Mouse (Mus musculus) heart, adult 11 months (tissue): Measurements from ENCODE around the gene Fcer1g.
"Not testable (repeated sequence)": the region's sequence is repeated elsewhere in the genome, so short reads cannot be mapped to it uniquely, and the experiment has no call there.

Experiments
- DNase-seq: peaks from one replicate; pipeline ENCODE4 v3.0.0; 2022

Fcer1g gene

DNA sequence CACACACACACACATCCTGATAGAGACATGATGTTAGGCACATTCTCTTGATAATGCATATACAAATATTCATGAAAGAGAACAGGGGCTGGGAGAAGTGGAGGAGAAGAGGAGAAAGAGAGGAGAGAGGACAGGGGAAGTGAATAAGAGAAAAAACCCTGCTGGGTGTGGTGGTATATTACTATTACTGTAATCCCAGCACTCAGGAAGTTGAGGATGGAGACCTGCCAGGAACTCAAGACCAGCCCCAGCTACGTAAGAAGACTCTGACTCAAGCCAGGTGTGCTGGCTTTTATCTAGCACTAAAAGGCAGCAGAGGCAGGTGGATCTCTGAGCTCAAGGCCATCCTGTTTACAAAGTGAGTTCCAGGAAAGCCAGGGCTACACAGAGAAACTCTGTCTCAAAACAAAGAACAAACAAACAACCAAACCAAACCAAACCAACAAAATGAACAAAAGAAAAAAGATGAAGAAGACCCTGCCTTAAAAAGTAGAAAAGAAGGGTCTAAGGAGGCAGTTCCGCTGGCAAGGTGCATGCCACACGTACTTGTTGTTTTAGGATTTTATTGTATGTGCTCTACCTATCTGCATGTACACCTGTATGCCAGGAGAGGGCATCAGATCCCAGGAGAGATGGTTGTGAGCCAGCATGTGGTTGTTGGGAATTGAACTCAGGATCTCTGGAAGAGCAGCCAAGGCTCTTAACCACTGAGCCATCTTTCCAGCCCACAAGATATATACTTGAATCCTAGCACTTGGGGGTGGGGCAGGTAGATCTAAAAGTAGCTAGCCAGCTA lies 29.7 kb upstream of the Fcer1g start:
- DNase-seq: peak; percentile 93

- peak; percentile 97 for DNase-seq
Observed at GRCm38 (mm10) chr1:171263185-171263611, 29.0 kb upstream of the Fcer1g start.

- DNase-seq: peak; percentile 98
Observed at GRCm38 (mm10) chr1:171262594-171263130, 28.5 kb upstream of the Fcer1g start.

- DNase-seq: no peak
Observed at GRCm38 (mm10) chr1:171260316-171260715, 26.2 kb upstream of the Fcer1g start.

- DNase-seq: no peak
Observed at GRCm38 (mm10) chr1:171258921-171259320, 24.8 kb upstream of the Fcer1g start.

GRCm38 (mm10) chr1:171257781-171258180 lies 23.6 kb upstream of the Fcer1g start:
- DNase-seq: no peak

GRCm38 (mm10) chr1:171256937-171257548 lies 22.9 kb upstream of the Fcer1g start:
- peak; percentile 94 for DNase-seq

DNA sequence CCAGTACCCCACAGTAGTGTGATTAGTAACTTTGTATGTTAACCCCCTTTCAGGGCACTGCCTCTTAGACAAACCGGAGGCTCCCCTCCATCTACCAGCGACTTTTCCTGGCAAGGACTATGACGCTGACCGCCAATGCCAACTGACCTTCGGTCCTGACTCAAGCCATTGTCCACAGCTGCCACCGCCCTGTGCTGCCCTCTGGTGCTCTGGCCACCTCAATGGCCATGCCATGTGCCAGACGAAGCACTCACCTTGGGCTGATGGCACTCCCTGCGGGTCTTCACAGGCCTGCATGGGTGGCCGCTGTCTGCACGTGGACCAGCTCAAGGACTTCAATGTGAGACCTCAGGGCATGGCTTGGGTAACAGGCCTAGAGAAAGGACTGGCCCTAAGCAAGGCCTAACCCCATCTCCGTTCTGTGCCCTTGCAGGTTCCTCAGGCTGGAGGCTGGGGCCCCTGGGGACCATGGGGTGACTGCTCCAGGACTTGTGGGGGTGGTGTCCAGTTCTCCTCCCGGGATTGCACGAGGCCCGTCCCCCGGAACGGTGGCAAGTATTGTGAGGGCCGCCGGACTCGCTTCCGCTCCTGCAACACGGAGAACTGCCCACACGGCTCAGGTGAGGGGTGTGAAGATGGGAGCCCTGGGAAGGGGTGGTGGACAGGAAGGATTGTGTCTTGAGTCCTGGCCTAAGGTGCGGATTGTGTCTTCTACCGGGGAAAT lies 22.1 kb upstream of the Fcer1g start:
- DNase-seq: peak; percentile 93

- DNase-seq: no peak
Observed at GRCm38 (mm10) chr1:171252415-171252814, 18.2 kb upstream of the Fcer1g start.

DNA sequence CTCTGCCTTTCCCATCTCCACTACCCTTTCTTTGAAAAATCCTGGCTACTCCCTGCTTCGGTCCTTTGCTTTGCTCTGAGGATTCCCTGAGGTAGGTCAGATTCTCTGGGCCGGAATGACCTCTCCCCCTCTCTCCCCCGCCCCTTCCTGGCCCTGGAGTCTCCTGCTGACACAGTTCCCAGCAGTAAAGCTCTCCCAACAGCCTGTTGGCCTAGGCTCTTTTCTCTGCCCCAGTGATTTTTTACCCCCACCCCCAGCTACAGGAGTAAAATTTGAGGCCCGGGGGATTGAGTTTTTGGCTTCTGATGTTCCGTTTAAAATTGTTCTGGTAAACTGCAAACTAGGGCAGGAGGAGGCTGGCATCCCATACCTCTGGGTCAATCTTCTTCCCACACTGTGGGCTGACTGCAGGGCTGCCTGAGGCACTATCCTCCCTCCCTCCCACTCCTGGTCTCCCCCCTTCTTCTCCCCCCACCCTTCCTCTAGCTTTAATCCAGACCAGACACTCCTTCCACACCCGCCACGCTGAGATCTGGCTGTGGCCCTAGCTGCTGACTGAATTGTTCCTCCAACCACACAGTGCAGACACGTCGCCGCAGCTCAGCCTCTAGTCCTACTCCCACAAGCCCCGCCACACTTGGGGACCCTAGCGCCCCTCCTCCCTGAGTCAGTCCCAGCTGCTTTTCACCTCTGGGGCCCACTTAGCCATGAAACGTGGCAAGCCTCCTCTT lies 17.6 kb upstream of the Fcer1g start:
- DNase-seq: no peak

- peak; percentile 96 for DNase-seq
Observed at GRCm38 (mm10) chr1:171250680-171251593, 16.8 kb upstream of the Fcer1g start, which contains the start of gene Ndufs2. TSS of gene Ndufs2 (minus strand) at chr1:171251388.

DNA sequence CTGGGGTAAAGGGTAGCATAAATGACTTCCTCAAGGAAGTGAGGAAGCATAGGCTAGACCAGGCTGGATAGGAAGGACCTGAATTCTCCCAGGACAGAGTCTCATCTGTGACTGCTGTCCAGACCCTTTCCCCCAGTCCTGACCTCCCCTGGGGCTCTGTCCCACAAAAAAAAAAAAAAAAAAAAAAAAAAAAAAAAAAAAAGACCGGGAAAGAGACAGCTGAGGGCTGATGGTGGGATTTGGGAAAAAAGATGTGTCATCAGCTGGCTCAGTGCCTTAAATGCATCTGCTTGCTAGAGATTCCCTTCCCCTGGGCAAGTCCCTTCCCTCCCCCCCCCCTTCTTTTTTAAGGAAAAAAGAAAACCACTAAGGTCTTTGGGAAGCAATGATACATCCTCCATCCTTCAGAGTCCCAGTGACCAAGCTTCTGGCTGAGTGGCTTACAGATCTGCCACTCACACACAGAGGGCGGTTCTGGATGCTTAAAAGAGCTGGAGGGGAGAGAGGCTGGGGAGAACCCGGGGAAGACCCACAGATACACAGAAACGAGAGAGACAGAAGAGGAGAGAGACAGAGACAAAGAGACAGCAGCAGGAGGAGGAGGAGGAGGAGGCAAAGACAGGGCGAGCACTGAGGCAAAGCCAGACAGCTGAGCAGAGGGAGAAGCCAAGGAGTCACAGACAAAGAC lies 15.9 kb upstream of the Fcer1g start, which contains the start of gene Adamts4:
Adamts4 (plus strand) TSS at position 509 of the 688 bp plus-strand sequence.
- DNase-seq: peak; percentile 98

DNA sequence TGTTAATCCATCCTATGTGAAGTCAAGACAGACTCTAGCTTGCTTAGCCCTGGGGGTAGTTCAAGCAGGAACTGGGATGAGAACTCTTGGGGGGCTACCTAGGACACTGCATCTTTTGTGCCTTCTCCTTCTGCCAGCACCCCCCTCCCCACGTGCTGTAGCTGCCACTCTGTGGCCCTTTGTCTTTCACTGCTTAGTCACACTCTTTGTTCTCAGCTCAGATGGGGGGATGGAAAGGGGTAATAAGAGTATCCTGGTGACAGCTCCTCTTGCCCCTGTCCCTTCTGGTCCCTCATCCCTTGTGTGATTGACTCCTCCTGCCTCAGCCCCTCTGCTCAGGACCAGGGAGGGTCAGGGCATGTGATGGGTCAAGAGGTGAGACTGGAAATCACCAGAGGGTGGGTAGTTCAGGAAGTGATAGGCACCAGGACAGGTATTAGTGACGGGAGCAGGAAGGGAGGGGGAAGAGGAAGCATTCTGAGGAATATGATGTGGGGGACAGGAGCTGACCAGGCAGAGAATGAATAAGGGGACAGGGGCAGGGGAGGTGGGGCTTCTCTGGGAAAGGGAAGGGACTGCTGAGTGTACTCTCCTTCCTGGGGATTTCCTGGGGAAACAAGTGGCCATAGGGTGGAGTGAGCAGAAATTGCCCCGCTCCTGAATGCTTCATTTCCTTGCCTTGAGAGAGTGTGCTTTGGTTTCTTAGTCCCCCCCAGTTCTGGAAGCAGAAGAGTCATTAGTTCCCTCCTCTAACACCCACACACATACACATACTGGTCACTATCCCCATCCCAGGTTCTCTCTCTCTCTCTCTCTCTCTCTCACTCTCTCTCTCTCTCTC lies 14.4 kb upstream of the Fcer1g start:
- peak; percentile 92 for DNase-seq

DNA sequence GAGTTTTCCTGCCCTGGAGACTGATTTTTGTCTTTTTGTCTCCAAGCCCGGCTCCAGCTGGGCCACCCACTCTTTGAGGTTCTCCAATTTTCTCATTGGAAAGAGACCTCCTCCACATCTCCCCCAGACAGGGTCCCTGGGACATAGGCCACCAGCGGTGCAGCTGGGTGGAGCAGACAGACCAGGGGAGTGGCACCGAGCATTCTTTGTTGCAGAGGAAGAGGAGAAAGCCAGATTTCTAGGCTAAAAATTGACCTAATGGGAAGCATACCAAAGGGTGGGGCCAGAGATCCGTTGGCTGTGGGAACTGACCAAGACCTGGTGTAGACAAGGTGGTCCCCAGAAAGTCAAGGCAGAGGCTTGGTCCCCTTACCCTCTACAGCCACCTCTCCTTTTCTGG lies 13.8 kb upstream of the Fcer1g start:
- DNase-seq: peak; percentile 95

GRCm38 (mm10) chr1:171247453-171247841 lies 13.3 kb upstream of the Fcer1g start:
- no peak for DNase-seq

DNA sequence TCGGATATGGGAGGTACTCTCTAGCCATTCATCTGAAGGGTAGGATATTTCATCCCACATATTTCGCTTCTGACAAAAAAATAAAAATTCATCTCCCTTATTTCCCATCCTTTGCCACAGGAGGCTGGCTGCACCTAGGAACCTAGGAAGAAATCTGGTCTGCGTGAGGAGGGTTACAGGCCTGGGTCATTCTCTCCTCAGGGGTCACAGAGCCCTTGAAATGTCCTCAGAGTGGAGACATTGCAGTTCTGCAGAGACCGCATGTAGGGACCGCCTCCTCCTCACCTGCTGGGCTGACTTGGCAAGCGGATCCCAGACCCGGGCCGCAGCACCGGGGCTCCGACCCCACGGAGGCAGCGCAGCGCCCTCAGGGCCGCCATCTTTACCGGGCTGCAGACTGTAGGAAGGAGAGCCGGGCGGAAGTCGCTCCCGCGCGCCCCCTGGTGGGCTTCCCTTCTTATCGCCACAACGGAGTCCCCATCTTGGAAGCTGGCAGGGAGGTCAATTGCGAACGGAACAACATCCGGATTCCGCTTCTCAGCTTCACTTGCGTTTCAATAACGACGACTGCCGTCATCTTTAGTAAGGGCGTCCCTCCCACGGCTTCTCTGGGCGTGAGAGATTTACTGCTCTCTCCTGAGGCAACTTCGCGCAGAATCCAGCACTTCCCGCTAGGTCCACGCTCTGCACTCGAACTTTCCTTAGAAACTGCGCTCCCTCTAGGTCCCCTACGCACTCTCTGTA lies 12.7 kb upstream of the Fcer1g start:
- DNase-seq: peak; percentile 99

DNA sequence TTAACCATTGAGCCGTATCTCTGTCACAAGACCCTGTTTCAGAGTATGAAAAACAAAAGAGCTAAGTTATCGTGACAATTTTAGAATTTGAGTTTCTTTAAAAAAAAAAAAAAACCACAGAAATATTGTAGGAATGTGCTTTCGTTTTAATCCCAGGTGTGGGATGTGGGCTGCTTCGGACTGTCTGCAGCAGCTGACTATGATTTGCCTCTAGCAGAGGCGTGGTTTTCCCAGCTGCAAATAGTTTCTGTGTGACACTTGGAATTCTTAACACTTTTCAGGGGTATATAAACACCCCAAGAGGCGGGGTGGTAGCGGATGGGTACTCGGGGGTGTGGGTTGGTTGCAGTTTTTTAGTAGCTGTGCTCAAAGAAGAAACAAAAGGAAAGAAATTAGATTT lies 11.2 kb upstream of the Fcer1g start:
- DNase-seq: no peak

GRCm38 (mm10) chr1:171241952-171242351 lies 7.8 kb upstream of the Fcer1g start:
- not testable (repeated sequence) for DNase-seq

- DNase-seq: no peak
Observed at GRCm38 (mm10) chr1:171240911-171241310, 6.7 kb upstream of the Fcer1g start.
